Mouse (Mus musculus): ENCODE data around the gene Tubb4b.

DNA sequence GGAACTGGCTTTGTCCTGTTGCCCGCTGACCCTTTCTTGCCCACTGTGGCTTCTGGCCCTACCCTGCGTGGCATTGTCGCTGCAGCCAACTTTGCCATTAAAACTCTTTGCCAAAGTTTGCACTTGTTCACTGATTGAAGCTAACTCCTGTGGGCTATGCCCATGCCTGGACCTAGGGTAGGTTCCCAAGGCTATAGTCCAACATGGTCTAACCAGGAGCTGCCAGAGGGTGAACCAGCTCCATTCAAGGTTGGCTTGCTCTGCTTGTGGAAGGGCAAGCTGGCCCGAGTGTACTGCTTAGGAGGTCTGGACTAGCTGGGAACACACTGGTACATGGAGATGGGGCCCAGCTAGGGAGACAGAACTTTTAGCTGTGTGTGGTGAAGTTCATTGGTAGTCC, 19.6 kb upstream of the Tubb4b start:
- no peak for TF ChIP-seq POLR2A (IDR thresholded peaks at IDR 0.05; ENCODE audit: extremely low read depth, insufficient read depth, low read length)
- TF ChIP-seq CTCF (IDR thresholded peaks at IDR 0.05; ENCODE audit: low read depth, low read length) = no peak

Measured in liver, adult 2 months (tissue).